Mouse (Mus musculus) forebrain, embryonic 14.5 days (tissue): ENCODE results near the gene Ptgfrn. TPM values are rescaled to one million over a fixed set of nuclear protein-coding genes. Genes with fewer than 3 reads are reported as not detected.

Source experiments
- ATAC-seq: fragments of 200-750 bp; cut with Nextera tagmentation; 2 replicates; pipeline ENCODE4 v1.8.0; 2017; ENCODE audit warnings: mild to moderate bottlenecking, moderate library complexity
- DNase-seq: peaks from one replicate; pipeline ENCODE4 v3.0.0-alpha.2; 2015; ENCODE audit warnings: low spot score
- H3K27ac ChIP-seq: fragments of 300-500 bp; sonication (generic); 2 replicates; pipeline ENCODE4 v1.5.1; 2014; ENCODE audit warnings: low read depth, mild to moderate bottlenecking, control low read depth, low read length, moderate library complexity
- H3K27me3 ChIP-seq: fragments of 300-500 bp; sonication (generic); replicated peaks from 2 replicates; pipeline ENCODE4 v1.6.1; 2014; ENCODE audit warnings: low read length, control low read depth, mixed read lengths; ENCODE audit not compliant: control insufficient read depth, insufficient read depth
- H3K36me3 ChIP-seq: fragments of 300-500 bp; sonication (generic); 2 replicates; pipeline ENCODE4 v1.6.1; 2014; ENCODE audit warnings: low read length, control low read depth; ENCODE audit not compliant: control insufficient read depth, insufficient read depth
- H3K4me1 ChIP-seq: fragments of 300-500 bp; sonication (generic); 2 replicates; pipeline ENCODE4 v1.6.1; 2014; ENCODE audit warnings: antibody characterized with exemption, low read length, control low read depth; ENCODE audit not compliant: control insufficient read depth, insufficient read depth
- H3K4me2 ChIP-seq: fragments of 300-500 bp; sonication (generic); 2 replicates; pipeline ENCODE4 v1.6.1; 2014; ENCODE audit warnings: mild to moderate bottlenecking, control low read depth, low read length
- H3K4me3 ChIP-seq: fragments of 300-500 bp; sonication (generic); 2 replicates; pipeline ENCODE4 v1.5.1; 2014; ENCODE audit warnings: low read depth, low read length, control low read depth
- H3K9ac ChIP-seq: fragments of 300-500 bp; sonication (generic); 2 replicates; pipeline ENCODE4 v1.6.1; 2014; ENCODE audit warnings: mild to moderate bottlenecking, low read length, control low read depth, moderate library complexity
- H3K9me3 ChIP-seq: fragments of 300-500 bp; sonication (generic); replicated peaks from 2 replicates; pipeline ENCODE4 v1.6.1; 2016; ENCODE audit warnings: low read length, control low read depth, mixed read lengths; ENCODE audit not compliant: control insufficient read depth
- WGBS: fragments of 180-500 bp; shearing (Covaris S2); extraction: QIAGEN DNeasy Blood & Tissue Kit; methylation state at CpG from one replicate; pipeline ENCODE4 v1.1.7; 2014; 5-methylcytosine and 5-hydroxymethylcytosine counted together
- polyA plus RNA-seq: library from polyadenylated mRNA; unstranded; fragments of >200 nt; fragmentation: Nextera tagmentation; extraction: Ambion mirVana; gene quantifications from 2 replicates; pipeline ENCODE4 v1.2.1, GENCODE M21; 2014

The Ptgfrn gene
- polyA plus RNA-seq, 1 experiment from 2014 or later: 4.5 TPM

GRCm38 (mm10) chr3:101141864-101142263 is 31.8 kb upstream of the Ptgfrn start:
- Histone ChIP-seq H3K9ac (no peak overlapping the region), H3K4me2 (no peak overlapping the region), H3K9me3 (no peaks in the 10 kb centered on the region), H3K4me1 (peaks cover 4% of the 10 kb centered on the region; the same call in 1 of the 2 replicates), H3K36me3 (no peaks in the 10 kb centered on the region), H3K4me3 (no peak overlapping the region), H3K27ac (no peak overlapping the region), H3K27me3 (no peaks in the 10 kb centered on the region)
- no peak for ATAC-seq
- no peak for DNase-seq
- 84% methylated on average over 8 of the region's 8 CpGs for WGBS

GRCm38 (mm10) chr3:101139958-101140357 is 29.9 kb upstream of the Ptgfrn start:
- Histone ChIP-seq H3K27ac (no peak overlapping the region), H3K9me3 (no peaks in the 10 kb centered on the region), H3K9ac (no peak overlapping the region), H3K27me3 (no peaks in the 10 kb centered on the region), H3K4me1 (no peaks in the 10 kb centered on the region), H3K4me3 (no peak overlapping the region), H3K36me3 (no peaks in the 10 kb centered on the region), H3K4me2 (no peak overlapping the region)
- ATAC-seq (no peak), DNase-seq (no peak)
- WGBS: 87% methylated on average over 7 of the region's 7 CpGs

DNA sequence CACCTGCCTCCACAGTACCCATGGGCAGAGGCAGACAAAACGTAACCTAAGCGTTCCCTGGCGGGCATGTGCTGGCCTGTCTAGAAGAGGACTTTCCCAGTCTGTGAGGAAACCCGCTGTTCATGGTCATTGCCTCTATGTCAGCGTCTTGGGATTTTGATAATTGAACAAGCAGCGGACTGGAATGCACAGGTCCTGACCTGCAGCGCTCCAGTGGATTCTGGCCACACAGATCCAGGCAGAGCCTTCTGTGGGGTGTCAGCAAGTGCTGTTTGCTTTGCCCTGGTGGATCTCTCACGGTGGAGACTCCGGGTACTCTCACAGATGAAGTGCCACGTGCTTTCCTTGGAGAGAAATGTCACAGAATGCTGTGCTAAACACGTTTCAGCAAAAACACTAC is 26.4 kb upstream of the Ptgfrn start:
- no peak overlapping the region for H3K4me2 ChIP-seq
- H3K27ac ChIP-seq: no peak overlapping the region
- no peaks in the 10 kb centered on the region for H3K36me3 ChIP-seq
- no peak overlapping the region for H3K9ac ChIP-seq
- no peaks in the 10 kb centered on the region for H3K27me3 ChIP-seq
- H3K9me3 ChIP-seq: no peaks in the 10 kb centered on the region
- DNase-seq (no peak), ATAC-seq (no peak)
- H3K4me3 ChIP-seq: no peak overlapping the region
- 72% methylated on average over 11 of the region's 11 CpGs for WGBS
- H3K4me1 ChIP-seq: no peaks in the 10 kb centered on the region

DNA sequence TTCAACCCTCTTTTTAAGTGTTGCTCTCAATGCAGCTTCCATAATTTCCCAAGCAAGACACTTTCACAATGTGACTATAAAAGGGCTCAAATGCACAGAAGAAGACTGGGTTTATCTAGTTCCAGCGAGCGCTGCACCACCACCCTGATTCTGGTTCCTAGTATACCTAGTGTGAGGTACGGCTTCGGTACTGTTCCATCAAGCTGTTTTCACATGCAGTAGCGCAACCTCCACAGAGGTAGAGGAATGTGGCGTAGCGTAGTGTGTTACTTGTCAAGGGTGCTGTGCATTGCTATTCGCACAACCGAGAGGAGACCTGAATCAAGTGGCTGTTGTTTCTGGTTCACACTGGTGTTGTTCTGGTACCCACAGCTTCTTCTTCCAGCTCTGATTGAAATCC is 24.8 kb upstream of the Ptgfrn start:
- H3K27me3 ChIP-seq: no peaks in the 10 kb centered on the region
- H3K9me3 ChIP-seq: no peaks in the 10 kb centered on the region
- no peaks in the 10 kb centered on the region for H3K36me3 ChIP-seq
- H3K4me1 ChIP-seq: no peaks in the 10 kb centered on the region
- no peak overlapping the region for H3K9ac ChIP-seq
- no peak overlapping the region for H3K4me3 ChIP-seq
- WGBS: 94% methylated on average over 9 of the region's 9 CpGs
- no peak overlapping the region for H3K27ac ChIP-seq
- ATAC-seq (no peak), DNase-seq (no peak)
- no peak overlapping the region for H3K4me2 ChIP-seq

DNA sequence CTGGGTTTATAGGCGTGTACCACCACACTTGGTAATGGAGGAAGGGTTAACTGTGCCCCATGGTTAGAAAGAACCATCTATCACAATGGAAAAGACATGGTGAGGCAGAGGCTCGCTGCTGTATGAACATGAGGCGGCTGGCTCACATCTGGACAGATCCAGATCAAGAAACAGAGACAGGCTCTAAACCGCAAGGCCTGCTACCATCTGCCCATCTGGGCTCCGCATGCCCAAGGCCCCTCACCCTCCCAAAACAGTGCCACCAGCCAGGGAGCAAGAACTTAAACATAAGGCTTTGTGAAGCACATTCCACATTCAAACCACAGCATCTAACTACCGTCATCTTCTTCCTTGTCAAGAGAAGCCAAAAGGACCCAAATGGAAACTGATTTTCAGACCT is 22.9 kb upstream of the Ptgfrn start:
- Histone ChIP-seq H3K4me2 (no peak overlapping the region), H3K9me3 (no peaks in the 10 kb centered on the region), H3K9ac (no peak overlapping the region), H3K27me3 (no peaks in the 10 kb centered on the region), H3K4me1 (no peaks in the 10 kb centered on the region), H3K36me3 (no peaks in the 10 kb centered on the region), H3K27ac (no peak overlapping the region), H3K4me3 (no peak overlapping the region)
- ATAC-seq (no peak), DNase-seq (no peak)
- 94% methylated on average over 6 of the region's 6 CpGs for WGBS

DNA sequence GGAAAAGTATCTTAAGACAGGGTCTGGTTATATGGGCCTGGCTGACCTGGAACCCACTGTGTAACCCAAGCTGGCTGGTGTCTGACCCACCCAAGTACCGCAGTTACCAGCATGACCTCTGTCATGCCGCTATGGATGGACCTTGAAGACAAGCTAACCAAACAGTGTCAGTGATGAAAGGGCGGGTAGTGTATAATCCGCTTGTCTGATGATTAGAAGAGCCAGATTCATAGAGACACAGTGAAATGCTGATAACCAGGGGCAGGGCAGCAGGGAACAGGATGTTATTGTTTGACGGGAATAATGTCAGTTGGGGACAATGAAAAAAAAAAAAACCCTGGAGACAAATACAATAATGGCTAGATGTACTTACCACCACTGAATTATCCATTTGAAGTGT is 21.7 kb upstream of the Ptgfrn start:
- no peak overlapping the region for H3K4me3 ChIP-seq
- H3K4me2 ChIP-seq: no peak overlapping the region
- H3K9ac ChIP-seq: no peak overlapping the region
- ATAC-seq: no peak
- H3K9me3 ChIP-seq: no peaks in the 10 kb centered on the region
- no peaks in the 10 kb centered on the region for H3K4me1 ChIP-seq
- 90% methylated on average over 5 of the region's 5 CpGs for WGBS
- no peaks in the 10 kb centered on the region for H3K27me3 ChIP-seq
- H3K36me3 ChIP-seq: no peaks in the 10 kb centered on the region
- DNase-seq: no peak
- no peak overlapping the region for H3K27ac ChIP-seq

DNA sequence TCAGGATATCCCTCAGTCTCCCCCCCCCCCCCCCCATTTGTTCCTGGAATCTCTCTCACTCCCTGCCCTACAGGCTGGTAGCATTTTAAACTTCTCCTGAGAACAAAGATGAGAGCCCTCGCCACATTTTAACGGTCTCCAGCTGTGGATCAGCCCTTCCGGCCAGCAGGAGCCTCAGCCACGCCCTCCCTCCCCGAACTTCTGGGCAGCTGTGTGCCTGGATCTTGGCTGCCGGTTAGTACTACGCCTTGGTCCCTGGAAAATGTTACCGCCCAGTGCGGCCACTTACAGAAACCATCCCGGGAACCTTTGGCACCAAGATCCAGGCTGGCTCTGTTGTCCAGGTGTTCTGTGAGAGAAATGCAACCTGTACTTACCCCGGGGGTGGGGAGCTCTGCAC is 20.4 kb upstream of the Ptgfrn start:
- Histone ChIP-seq H3K36me3 (no peaks in the 10 kb centered on the region), H3K27me3 (no peaks in the 10 kb centered on the region), H3K4me2 (no peak overlapping the region), H3K9me3 (no peaks in the 10 kb centered on the region), H3K4me1 (no peaks in the 10 kb centered on the region), H3K27ac (no peak overlapping the region), H3K4me3 (no peak overlapping the region), H3K9ac (no peak overlapping the region)
- no peak for DNase-seq
- WGBS: 3% methylated on average over 11 of the region's 11 CpGs
- no peak for ATAC-seq

DNA sequence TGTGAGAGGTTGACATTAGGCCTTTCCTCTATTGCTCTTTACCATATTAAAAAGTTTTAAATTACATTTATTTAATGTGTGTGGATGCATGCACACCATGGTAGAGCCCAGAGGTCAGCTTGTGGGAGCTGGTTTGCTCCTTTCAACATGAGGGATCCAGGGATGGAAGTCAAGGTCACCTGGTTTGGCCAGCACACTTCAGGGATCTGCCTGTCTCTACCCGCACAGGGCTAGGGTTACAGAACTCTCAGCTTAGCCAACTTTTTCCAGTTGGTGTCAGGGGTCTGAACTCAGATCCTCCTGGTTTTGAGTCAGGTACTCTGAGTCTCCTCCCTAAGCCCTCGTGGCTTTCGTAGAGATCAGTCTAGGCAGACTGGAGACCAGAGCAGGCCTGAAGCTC is 19.5 kb upstream of the Ptgfrn start:
- ATAC-seq: no peak
- no peaks in the 10 kb centered on the region for H3K9me3 ChIP-seq
- H3K27ac ChIP-seq: no peak overlapping the region
- WGBS: 82% methylated on average over 3 of the region's 3 CpGs
- no peaks in the 10 kb centered on the region for H3K4me1 ChIP-seq
- H3K4me3 ChIP-seq: no peak overlapping the region
- H3K9ac ChIP-seq: no peak overlapping the region
- no peaks in the 10 kb centered on the region for H3K27me3 ChIP-seq
- no peaks in the 10 kb centered on the region for H3K36me3 ChIP-seq
- H3K4me2 ChIP-seq: no peak overlapping the region
- DNase-seq: no peak

DNA sequence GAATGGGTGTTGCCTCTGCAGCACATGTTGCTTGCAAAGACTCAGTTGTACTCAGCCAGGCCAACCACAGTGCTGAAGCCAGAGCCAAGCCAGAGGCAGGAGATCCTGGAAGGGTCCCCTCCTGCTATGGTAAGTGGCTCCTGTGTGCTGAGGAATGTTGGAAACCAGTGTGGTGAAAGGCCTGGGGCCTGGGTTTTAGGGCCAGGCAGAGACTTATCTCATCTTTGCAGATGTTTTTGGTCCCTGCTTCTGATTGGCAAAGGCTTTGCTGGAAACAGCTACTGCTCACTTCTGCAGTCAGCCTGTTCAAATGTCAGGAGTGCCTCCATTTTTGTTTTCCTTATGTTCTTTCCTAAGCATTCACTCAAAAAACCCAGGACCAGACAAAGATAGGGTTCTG is 19.0 kb upstream of the Ptgfrn start:
- H3K36me3 ChIP-seq: no peaks in the 10 kb centered on the region
- H3K4me1 ChIP-seq: no peaks in the 10 kb centered on the region
- H3K27me3 ChIP-seq: no peaks in the 10 kb centered on the region
- no peak overlapping the region for H3K27ac ChIP-seq
- H3K9me3 ChIP-seq: no peaks in the 10 kb centered on the region
- ATAC-seq (no peak), DNase-seq (no peak)
- no peak overlapping the region for H3K9ac ChIP-seq
- no peak overlapping the region for H3K4me2 ChIP-seq
- no peak overlapping the region for H3K4me3 ChIP-seq

GRCm38 (mm10) chr3:101127766-101128165 is 17.7 kb upstream of the Ptgfrn start:
- Histone ChIP-seq H3K27me3 (no peaks in the 10 kb centered on the region), H3K9me3 (no peaks in the 10 kb centered on the region), H3K27ac (no peak overlapping the region), H3K9ac (no peak overlapping the region), H3K4me3 (no peak overlapping the region), H3K36me3 (no peaks in the 10 kb centered on the region), H3K4me2 (no peak overlapping the region), H3K4me1 (no peaks in the 10 kb centered on the region)
- ATAC-seq: no peak
- no peak for DNase-seq
- 86% methylated on average over 2 of the region's 2 CpGs for WGBS
